Mouse (Mus musculus) common myeloid progenitor, adult 5-6 weeks (primary cell): ENCODE data around the gene Gm11634. TPM values are rescaled to one million over a fixed set of nuclear protein-coding genes. Genes with fewer than 3 reads are reported as not detected.

Experiments used
- ATAC-seq: replicated peaks from 2 replicates; pipeline ENCODE4 v1.8.0; 2016; ENCODE audit warnings: low read depth, mild to moderate bottlenecking, moderate TSS enrichment, inconsistent platforms; ENCODE audit not compliant: poor library complexity, severe bottlenecking
- total RNA-seq: library from RNA; stranded (forward); fragments of 200-1000, 187-1606 nt; gene quantifications from 2 replicates; pipeline ENCODE4 v1.2.3, GENCODE M21; 2017

The Gm11634 gene
- total RNA-seq, 1 experiment from 2014 or later = not detected

GRCm38 (mm10) chr11:101581081-101581764 lies 17.8 kb downstream of the Gm11634 start:
- no peak for ATAC-seq

GRCm38 (mm10) chr11:101576116-101576515 lies 22.9 kb downstream of the Gm11634 start:
- ATAC-seq = no peak

DNA sequence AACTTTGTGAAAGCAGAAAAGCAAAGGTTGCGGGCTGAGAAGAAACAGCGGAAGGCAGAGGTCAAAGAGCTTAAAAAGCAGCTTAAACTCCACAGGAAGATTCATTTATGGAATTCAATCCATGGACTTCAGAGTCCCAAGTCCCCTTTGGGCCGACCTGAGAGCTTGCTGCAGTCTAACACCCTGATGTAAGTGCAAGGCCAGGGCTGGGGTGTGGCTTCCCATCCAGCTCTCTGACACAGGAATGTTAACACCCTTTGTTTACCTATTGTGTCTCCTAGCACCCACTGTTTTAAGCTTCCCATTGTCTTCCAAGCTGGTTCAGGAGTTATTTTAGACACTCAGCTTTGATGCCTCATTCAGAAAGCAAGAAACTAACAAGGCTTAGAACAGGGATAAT lies 30.6 kb downstream of the Gm11634 start:
- ATAC-seq = no peak

DNA sequence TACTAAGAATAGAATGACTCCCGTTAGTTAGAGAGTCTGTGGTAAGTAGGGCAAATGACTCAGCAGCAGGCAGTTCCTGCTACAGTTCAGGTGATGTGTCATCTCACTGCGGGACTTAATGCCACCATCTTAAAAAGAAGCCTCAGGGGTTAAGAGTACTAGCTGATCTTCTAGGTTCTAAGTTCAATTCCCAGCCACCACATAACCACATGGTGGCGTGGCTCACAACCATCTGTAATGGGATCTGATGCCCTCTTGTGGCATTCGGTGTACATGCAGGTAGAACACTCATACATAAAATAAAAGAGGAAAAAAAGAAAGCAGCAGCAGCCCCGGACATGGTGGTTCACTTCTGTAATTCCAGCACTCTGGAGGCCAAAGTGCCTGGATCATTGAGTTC lies 36.7 kb downstream of the Gm11634 start:
- peak; percentile 87 for ATAC-seq

- ATAC-seq = no peak
Observed at GRCm38 (mm10) chr11:101556954-101557353, 42.1 kb downstream of the Gm11634 start.

DNA sequence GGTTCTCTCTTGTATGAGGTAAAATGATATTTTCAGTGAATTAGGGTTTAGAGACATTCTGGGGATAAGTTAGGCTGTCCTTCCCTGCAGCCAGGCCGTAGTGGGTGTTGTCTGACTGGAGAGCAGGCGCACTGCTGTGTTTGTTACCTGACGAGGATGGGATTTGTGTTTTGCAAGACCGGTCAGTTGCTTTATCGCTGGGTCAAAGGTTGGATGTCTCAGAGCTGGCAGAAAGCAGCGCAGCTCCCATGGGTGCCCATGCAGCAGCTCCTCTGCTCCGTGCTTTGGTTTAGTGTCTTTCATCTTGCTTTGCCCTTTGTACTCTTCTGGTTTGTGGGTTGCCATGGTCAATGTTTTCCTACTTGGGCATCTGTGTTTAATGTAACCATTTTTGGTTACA lies 42.5 kb downstream of the Gm11634 start:
- ATAC-seq = no peak

DNA sequence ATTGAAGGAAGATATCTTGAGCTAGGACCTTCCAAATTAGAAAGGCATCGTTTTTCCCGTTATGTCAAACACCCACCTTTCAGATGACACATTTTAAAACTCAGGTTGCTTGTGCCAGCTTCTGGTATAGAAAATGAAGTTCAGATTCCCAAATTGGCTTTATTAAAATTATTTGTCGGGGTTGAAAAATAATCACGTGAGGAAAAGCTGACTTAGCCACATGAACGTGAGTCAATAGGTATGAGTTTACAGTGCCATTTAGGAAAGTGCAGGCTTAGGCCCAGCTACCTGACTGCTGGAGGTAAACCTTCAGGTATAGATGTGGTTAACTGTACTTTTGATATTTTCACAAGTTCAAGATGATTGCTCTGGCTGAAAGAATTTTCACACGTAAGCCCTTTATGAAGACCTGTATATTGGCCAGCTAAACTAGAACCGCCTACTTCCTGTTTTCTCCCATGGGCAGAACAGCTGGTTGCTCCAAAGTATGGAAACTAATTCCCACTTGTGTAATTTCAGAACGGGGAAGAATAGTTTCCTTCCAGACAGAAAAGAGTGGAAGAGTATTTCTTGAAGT lies 45.6 kb downstream of the Gm11634 start:
- ATAC-seq = no peak

GRCm38 (mm10) chr11:101552476-101553300 lies 46.4 kb downstream of the Gm11634 start:
- peak; percentile 90 for ATAC-seq

GRCm38 (mm10) chr11:101551751-101552475 lies 47.1 kb downstream of the Gm11634 start, which contains the start of the genes Brca1 and Nbr1:
TSS of gene Brca1 (minus strand) at chr11:101551955.
TSS of gene Nbr1 (plus strand) at chr11:101552149.
- ATAC-seq = peak; percentile 67

- no peak for ATAC-seq
Observed at GRCm38 (mm10) chr11:101548526-101548925, 50.5 kb downstream of the Gm11634 start.

DNA sequence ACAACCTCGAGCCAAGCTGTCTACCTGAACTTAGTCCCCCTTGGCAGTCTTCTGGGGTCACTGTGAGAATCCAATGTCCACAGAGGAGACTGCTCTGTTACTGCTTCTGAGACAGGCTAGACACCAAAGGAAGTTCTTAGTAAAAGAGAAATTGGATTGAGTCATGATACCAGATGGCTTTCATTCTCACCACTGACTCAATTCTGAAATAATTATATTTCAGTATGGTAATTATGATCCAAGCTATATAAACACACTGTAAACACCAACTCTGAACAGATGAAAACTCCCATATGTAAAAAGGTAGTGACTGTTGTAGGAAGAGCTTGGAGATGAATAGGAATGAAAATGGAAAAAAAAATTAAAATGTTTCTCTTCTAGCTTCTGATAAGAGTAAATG lies 54.9 kb downstream of the Gm11634 start:
- ATAC-seq = no peak

Other genes with a start within 250 kb of the Gm11634 start
- gene G6pc, start 231.7 kb downstream of the Gm11634 start, total RNA-seq = not detected in 2 replicates
- gene Aarsd1, start 181.6 kb downstream of the Gm11634 start, total RNA-seq = 51.6 and 69.0 TPM in 2 replicates
- 1.1 and 17.0 TPM in 2 replicates for gene Gm27029, start 174.5 kb downstream of the Gm11634 start, total RNA-seq
- 3.1 and 5.4 TPM in 2 replicates for gene Rundc1, start 174.2 kb downstream of the Gm11634 start, total RNA-seq
- not detected in 2 replicates for gene Ptges3l, start 173.9 kb downstream of the Gm11634 start, total RNA-seq
- 3,230 and 4,557 TPM in 2 replicates for gene Rpl27, start 157.0 kb downstream of the Gm11634 start, total RNA-seq
- 29.9 and 33.1 TPM in 2 replicates for gene Ifi35, start 150.8 kb downstream of the Gm11634 start, total RNA-seq
- gene Rnd2, start 134.3 kb downstream of the Gm11634 start, total RNA-seq = 2.8 and 3.1 TPM in 2 replicates
- gene Vat1, start 133.0 kb downstream of the Gm11634 start, total RNA-seq = 14.4 and 15.5 TPM in 2 replicates
- 43.0 and 49.1 TPM in 2 replicates for gene Brca1, start 47.3 kb downstream of the Gm11634 start, total RNA-seq
- 47.1 and 61.9 TPM in 2 replicates for gene Nbr1, start 47.1 kb downstream of the Gm11634 start, total RNA-seq
- 0.50 and 2.9 TPM in 2 replicates for gene Tmem106a, start 17.0 kb downstream of the Gm11634 start, total RNA-seq
- 11.0 and 14.9 TPM in 2 replicates for gene Rdm1, start 27.9 kb upstream of the Gm11634 start, total RNA-seq
- gene Arl4d, start 66.3 kb upstream of the Gm11634 start, total RNA-seq = 0.53 and 1.5 TPM in 2 replicates
- gene Dhx8, start 133.7 kb upstream of the Gm11634 start, total RNA-seq = 24.9 and 46.5 TPM in 2 replicates
- not detected in 2 replicates for gene Etv4, start 186.1 kb upstream of the Gm11634 start, total RNA-seq